Mouse (Mus musculus): Measurements from ENCODE around the gene Clcnkb.

GRCm38 (mm10) chr4:141443641-141444429 lies 28.0 kb upstream of the Clcnkb start:
- TF ChIP-seq EP300 (IDR thresholded peaks at IDR 0.05; ENCODE audit: low read depth) (no peak), CTCF (IDR thresholded peaks at IDR 0.05; ENCODE audit: low read depth) (no peak)

Measured in heart, postnatal 0 days (tissue).